Mouse (Mus musculus): ENCODE results near the gene Fam178b.
A peak's percentile ranks its signal among the peaks of the same experiment; 100 is the strongest.
"Not testable (repeated sequence)": the region's sequence is repeated elsewhere in the genome, so short reads cannot be mapped to it uniquely, and the experiment has no call there.

The Fam178b gene

GRCm38 (mm10) chr1:36630053-36630739 lies 52.8 kb downstream of the Fam178b start:
- DNase-seq (ENCODE audit: low spot score in 2 of 2), result no peak

DNA sequence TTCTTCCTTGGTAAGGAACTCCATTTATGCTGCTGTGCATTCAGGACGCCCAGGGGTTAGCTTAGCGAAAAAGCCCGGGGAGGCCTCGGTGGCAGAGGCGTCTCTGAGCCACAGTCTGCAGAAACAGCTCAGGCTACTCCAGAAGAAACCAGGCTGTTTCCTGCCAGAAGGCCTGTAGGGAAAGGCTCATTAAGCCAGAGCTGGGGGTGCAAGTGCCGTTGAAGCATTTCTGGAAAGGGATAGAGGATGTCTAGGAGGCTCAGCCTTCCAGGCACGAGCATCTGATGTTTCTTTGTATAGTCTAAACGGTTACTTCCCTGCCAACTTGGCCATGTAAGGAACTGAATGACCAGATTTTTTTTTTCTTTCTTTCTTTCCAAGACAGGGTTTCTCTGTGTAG lies 54.4 kb downstream of the Fam178b start:
- DNase-seq (ENCODE audit: low spot score in 2 of 2), result no peak

- DNase-seq (ENCODE audit: low spot score in 2 of 2), result no peak
These were observed 57.5 kb downstream of the Fam178b start for GRCm38 (mm10) chr1:36625442-36625841.

DNA sequence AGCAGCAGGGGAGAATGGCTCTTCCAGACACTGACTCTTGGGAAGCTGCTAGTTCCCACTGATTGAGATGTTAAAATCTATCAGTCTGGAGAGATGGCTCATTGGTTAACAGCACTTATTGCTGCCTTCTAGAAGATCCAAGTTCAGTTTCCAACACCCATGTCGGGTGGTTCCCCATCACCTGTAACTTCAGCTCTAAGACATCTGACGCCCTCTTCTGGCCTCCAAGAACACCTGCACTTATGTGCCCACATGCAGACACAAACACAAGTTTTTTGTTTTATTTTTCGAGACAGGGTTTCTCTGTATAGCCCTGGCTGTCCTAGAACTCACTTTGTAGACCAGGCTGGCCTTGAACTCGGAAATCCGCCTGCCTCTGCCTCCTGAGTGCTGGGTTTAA lies 67.0 kb downstream of the Fam178b start:
- not testable (repeated sequence) for DNase-seq (ENCODE audit: low spot score in 2 of 2)

DNA sequence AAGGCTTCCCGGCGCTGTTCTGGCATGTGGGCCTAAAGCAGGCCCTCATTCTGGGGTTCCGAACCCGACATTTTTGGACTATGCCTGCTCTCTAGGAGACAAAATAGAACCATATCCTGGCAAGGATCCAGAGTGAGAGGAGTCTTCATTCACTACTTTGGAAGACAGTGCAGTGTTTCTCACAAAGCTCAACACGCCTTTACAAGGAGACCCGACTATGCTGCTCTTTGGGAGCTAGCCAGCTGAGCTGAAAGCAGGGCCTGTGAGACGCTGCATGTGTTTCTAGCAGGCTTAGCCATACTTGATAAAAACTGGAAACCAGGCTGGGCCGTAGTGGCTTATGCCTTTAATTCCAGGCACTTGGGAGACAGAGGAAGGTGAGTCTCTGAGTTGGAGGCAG lies 67.8 kb downstream of the Fam178b start:
- DNase-seq (ENCODE audit: low spot score in 2 of 2), result no peak

GRCm38 (mm10) chr1:36614584-36614983 lies 68.4 kb downstream of the Fam178b start:
- no peak for DNase-seq (ENCODE audit: low spot score in 2 of 2)

- DNase-seq (ENCODE audit: low spot score in 2 of 2), result no peak
These were observed 69.5 kb downstream of the Fam178b start for GRCm38 (mm10) chr1:36613374-36613895.

DNA sequence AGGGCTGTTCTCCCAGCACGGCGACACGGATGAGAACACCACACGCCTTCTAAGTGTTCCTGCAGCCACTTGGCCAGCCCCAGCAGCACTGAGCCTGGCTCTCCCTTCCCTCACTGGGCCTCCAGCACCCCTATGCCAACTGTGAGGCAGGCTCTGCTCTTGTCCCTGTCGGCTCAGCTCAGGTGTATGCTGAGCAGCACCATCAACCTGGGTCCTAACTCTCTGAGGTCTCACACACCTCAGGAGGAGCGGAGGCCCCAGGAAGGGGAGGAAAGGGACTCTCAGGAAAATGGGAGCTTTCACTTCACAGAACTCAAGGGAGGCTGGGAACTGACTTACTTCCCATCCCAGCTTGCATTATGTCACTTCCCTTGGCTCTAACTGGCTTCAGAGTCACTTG lies 70.6 kb downstream of the Fam178b start:
- no peak for DNase-seq (ENCODE audit: low spot score in 2 of 2)

GRCm38 (mm10) chr1:36611449-36612123 lies 71.4 kb downstream of the Fam178b start:
- no peak for DNase-seq (ENCODE audit: low spot score in 2 of 2)

DNA sequence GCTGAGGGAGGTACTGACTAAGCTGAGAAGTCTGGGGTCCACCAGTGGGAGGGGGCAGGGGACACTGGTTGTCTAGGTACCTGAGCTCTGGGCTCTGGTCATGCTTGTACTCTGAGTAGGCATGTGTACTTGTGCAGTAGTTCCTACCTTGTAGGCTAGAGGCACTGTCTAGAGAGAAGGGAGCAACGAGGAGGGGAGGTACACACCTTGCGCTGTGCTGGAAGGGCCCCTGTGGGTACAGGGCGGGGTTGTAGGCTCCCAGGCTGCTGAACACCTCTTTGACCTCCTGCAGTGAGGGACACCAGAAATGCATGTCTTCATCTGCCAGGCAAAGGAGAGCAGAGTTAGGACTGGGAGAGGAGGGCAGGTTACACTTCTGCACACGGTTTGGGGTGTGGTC lies 74.8 kb downstream of the Fam178b start:
- DNase-seq (ENCODE audit: low spot score in 2 of 2), result no peak

GRCm38 (mm10) chr1:36606951-36607350 lies 76.0 kb downstream of the Fam178b start:
- peak; percentile 73 to 78 for DNase-seq (ENCODE audit: low spot score in 2 of 2)

GRCm38 (mm10) chr1:36604254-36605156 lies 78.5 kb downstream of the Fam178b start:
- no peak for DNase-seq (ENCODE audit: low spot score in 2 of 2)

DNA sequence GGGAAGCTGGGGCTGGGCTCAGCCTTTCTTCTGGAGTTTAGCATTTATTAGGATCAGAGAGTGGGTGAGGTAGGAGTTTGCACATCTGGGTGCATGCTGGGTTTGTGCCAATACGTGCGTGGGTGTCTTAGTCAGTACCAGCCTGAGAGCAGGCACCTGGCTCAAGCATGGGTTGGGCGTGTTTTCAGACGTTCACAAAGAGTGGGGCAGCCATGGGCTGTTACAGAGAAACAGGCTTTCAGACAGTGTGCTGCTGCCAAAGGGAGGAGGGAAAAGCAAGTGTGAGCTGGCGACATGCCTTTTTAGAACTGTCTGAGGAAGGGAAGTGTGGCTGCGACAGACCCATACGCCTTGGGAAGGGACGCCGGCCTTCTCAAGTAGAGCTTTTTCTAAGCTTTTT lies 79.6 kb downstream of the Fam178b start:
- DNase-seq (ENCODE audit: low spot score in 2 of 2), result peak; percentile 50 to 53

GRCm38 (mm10) chr1:36602271-36602670 lies 80.7 kb downstream of the Fam178b start:
- DNase-seq (ENCODE audit: low spot score in 2 of 2), result no peak

DNA sequence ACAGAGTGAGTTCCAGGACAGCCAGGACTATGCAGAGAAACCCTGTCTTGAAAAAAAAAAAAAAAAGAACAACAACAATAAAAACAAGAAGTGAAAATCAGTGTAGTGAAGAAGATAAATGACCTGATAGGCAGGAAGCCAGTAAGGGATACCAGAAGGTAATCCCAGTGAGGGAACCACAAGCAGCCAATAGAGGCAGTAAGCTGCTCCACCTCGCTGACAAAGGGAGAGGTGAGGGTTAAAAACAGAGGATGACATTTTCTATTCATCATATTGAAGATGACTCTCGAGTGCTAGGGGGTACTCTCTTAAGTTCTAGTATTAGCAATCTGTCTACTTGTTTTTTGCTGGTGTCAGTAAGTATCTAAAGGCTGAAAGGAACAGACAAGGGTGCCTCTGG lies 84.6 kb downstream of the Fam178b start:
- no peak for DNase-seq (ENCODE audit: low spot score in 2 of 2)

GRCm38 (mm10) chr1:36596114-36596513 lies 86.9 kb downstream of the Fam178b start:
- peak in 1 of 2 experiments; percentile 25 for DNase-seq (ENCODE audit: low spot score in 2 of 2)

DNA sequence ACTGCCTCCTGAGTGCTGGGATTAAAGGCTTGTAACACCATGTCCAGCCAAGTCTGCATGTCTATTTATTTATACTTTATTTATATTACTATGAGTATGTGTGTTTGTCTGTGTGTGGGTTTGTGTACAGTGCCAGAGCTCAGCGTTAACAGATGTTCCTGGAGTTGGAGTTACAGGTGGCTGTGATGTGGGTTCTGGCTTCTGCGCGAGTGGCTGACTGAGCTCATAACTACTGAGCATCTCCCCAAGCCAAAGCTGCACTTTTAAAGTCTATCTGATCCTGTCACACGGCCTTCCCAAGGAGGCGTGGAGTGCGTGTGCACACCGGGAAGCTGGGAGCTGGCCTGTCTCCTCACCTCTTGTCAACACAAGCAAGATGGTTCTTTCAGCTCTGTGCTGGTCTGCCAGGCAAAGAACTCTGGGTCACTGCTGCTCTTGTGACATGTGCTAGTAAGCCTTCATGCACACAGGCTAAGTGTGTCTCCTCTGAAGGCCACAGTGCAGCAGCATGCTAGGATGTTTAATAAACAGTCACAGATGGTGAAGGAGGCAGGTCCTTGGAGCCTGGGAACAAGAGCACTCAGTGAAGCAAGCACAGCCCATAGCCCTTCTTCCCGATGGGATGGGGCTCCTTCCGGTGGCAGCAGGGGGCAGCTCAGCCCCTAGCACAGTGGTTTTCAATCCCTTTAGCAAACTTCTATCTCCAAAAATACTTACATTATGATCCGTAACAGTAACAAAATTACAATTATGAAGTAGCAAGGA lies 87.6 kb downstream of the Fam178b start:
- DNase-seq (ENCODE audit: low spot score in 2 of 2), result no peak

- DNase-seq (ENCODE audit: low spot score in 2 of 2), result no peak
These were observed 89.9 kb downstream of the Fam178b start for GRCm38 (mm10) chr1:36593099-36593498.

DNA sequence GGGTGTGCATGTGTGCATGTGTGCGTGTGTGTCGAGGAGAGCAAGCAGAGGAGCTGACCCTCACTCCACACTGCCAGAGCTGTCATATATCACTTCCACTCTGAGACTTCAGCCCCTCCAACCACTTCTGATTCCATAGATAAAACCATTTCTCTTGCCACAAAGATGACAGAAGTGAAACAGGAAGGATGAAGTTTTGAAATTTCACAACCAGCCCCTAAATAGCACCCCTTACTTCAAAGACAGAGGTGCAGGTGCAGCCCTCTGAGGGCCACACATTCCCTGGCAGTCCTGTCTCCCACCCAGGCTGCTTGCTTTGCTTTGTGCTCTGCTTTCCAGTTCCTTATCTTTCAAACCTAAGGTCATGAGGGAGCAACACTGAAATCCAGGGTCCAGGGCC lies 91.6 kb downstream of the Fam178b start:
- DNase-seq (ENCODE audit: low spot score in 2 of 2), result no peak

GRCm38 (mm10) chr1:36590664-36591063 lies 92.3 kb downstream of the Fam178b start:
- no peak for DNase-seq (ENCODE audit: low spot score in 2 of 2)

DNA sequence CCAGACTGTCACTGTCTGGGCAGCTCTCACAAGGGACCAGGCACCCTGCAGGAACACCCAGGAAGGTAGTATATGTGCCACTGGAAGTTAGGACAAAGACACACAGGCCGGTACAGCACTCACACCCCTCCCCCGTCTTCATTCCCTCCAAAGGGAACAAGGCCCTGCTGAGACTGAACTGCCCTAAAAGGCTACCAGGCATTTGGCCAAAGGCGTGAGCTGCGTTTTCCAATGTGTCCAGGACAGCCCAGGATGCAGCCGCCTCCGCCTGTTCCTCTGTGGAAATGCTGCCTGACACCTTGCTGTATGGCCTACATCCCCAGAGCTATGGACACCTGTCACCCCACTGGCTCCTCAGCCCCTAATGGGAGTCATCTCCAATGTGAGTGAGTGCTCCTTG lies 93.5 kb downstream of the Fam178b start:
- DNase-seq (ENCODE audit: low spot score in 2 of 2), result no peak
